Mouse (Mus musculus) intestine, postnatal 0 days (tissue): ENCODE results near the gene Efhb. TPM values are rescaled to one million over a fixed set of nuclear protein-coding genes. Genes with fewer than 3 reads are reported as not detected.
A peak's percentile ranks its signal among the peaks of the same experiment; 100 is the strongest.

Experiments used
- ATAC-seq: fragments of 200-750 bp; cut with Nextera tagmentation; 2 replicates; pipeline ENCODE4 v1.8.0; 2017; ENCODE audit warnings: mild to moderate bottlenecking, moderate TSS enrichment, moderate library complexity
- H3K27ac ChIP-seq: fragments of 300-500 bp; sonication (generic); 2 replicates; pipeline ENCODE4 v1.5.1; 2014; ENCODE audit warnings: mild to moderate bottlenecking, low read depth, low read length, moderate library complexity
- H3K27me3 ChIP-seq: fragments of 300-500 bp; sonication (generic); replicated peaks from 2 replicates; pipeline ENCODE4 v1.6.1; 2014; ENCODE audit warnings: low read length, mixed read lengths; ENCODE audit not compliant: control insufficient read depth, insufficient read depth
- H3K36me3 ChIP-seq: fragments of 300-500 bp; sonication (generic); 2 replicates; pipeline ENCODE4 v1.6.1; 2014; ENCODE audit warnings: mild to moderate bottlenecking, moderate library complexity; ENCODE audit not compliant: control insufficient read depth, insufficient read depth
- H3K4me1 ChIP-seq: fragments of 300-500 bp; sonication (generic); replicated peaks from 2 replicates; pipeline ENCODE4 v1.6.1; 2014; ENCODE audit warnings: antibody characterized with exemption, low read length, mixed read lengths; ENCODE audit not compliant: control insufficient read depth, insufficient read depth
- H3K4me2 ChIP-seq: fragments of 300-500 bp; sonication (generic); replicated peaks from 2 replicates; pipeline ENCODE4 v1.6.1; 2014; ENCODE audit warnings: low read depth, mild to moderate bottlenecking, moderate library complexity
- H3K4me3 ChIP-seq: fragments of 300-500 bp; sonication (generic); 2 replicates; pipeline ENCODE4 v1.5.1; 2014; ENCODE audit warnings: low read depth, low read length
- H3K9ac ChIP-seq: fragments of 300-500 bp; sonication (generic); 2 replicates; pipeline ENCODE4 v1.6.1; 2014; ENCODE audit warnings: mild to moderate bottlenecking, low read depth, low read length
- H3K9me3 ChIP-seq: fragments of 300-500 bp; sonication (generic); 2 replicates; pipeline ENCODE4 v1.6.1; 2016; ENCODE audit warnings: mixed run types; ENCODE audit not compliant: control insufficient read depth
- CTCF ChIP-seq: sonication (generic); IDR thresholded peaks from 2 replicates; pipeline ENCODE4 v1.5.1; 2016; ENCODE audit warnings: low read depth, mild to moderate bottlenecking, control low read depth, antibody characterized with exemption, moderate library complexity
- WGBS: fragments of 180-500 bp; shearing (Covaris S2); extraction: QIAGEN DNeasy Blood & Tissue Kit; methylation state at CpG from one replicate; pipeline ENCODE4 v1.1.7; 2014; 5-methylcytosine and 5-hydroxymethylcytosine counted together
- polyA plus RNA-seq: library from polyadenylated mRNA; unstranded; fragments of >200 nt; fragmentation: Nextera tagmentation; extraction: Ambion mirVana; gene quantifications from 2 replicates; pipeline ENCODE4 v1.2.1, GENCODE M21; 2015

Efhb gene
- polyA plus RNA-seq, 1 experiment from 2014 or later, result 0.38 TPM

DNA sequence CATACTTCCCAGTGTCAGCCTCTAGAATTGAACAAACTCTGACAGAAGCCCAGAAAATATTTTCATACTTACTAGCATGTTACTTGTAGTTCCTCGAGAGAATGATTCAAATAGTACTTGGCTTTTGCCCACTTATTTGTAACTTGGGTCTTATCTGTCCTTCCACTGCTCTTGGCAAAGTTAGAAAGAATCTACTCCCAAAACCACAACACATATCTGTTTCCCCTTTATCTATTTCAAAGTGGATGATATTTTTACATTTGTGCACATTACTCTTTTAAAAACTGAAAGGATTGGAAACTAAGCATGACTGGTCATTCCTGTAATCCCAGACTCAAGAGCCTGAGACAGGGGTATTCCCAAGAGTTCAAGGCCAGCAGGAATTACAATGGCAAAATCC is 6.4 kb downstream of the Efhb start:
- Histone ChIP-seq H3K27ac (no peak overlapping the region), H3K4me2 (no peak overlapping the region), H3K9me3 (no peaks in the 10 kb centered on the region), H3K27me3 (no peaks in the 10 kb centered on the region), H3K4me1 (no peaks in the 10 kb centered on the region), H3K4me3 (no peak overlapping the region), H3K9ac (no peak overlapping the region), H3K36me3 (no peaks in the 10 kb centered on the region)
- ATAC-seq, result no peak
- WGBS, result 70% methylated on average over 1 of the region's 1 CpGs
- TF ChIP-seq CTCF, result no peak

DNA sequence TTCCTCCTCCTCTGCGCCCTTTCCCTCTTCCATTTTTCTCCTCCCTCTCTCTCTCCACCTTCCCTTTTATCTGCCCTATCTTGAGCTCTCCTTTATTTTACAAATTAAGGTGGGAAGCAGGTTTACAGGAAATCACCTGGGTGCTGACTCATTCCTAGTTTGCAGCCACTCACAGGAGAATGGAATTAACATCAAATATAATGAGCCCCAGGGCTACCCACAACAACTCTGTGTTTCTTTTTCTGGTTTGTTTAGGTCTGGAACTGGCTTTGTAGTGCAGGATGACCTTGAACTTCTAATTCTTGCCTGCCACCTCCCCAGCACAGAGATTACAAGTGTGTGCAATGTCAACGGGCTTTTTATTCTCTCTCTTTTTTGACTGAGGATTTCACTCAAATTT is 7.0 kb downstream of the Efhb start:
- Histone ChIP-seq H3K9me3 (no peaks in the 10 kb centered on the region), H3K36me3 (no peaks in the 10 kb centered on the region), H3K4me1 (no peaks in the 10 kb centered on the region), H3K4me3 (no peak overlapping the region), H3K4me2 (no peak overlapping the region), H3K9ac (no peak overlapping the region), H3K27me3 (no peaks in the 10 kb centered on the region), H3K27ac (no peak overlapping the region)
- ATAC-seq, result no peak
- 76% methylated on average over 2 of the region's 2 CpGs for WGBS
- TF ChIP-seq CTCF, result no peak

DNA sequence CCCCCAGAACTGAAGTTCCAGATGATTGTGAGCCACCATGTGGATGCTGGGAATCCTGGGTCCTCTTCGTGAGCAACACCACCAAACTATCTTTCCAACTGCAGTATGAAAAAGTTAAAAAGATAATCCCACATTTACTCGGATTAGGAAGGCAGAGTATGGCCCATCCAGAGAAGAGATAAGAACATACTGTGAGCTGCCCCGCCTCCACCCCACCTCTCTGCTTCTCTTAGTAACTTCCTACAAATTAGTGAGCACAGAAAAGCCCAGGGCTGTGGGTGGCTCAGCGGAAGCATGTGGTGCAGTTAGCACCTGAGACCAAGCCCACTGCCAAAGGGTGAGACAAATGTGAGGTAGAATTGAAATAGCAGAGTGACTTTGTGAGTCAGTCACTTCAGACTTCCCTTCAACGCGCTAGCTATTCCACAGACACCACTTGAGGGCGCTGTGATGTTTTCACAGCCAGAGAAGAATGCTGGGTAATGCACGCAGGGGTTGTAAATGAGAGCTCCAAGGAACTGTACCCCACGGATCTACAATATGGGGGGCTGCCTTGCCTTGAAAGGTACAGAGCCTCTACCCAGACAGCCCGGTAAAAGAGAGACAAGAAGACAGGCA is 60.3 kb downstream of the Efhb start:
- TF ChIP-seq CTCF, result peak; percentile 57
- no peak for ATAC-seq
- no peaks in the 10 kb centered on the region for H3K36me3 ChIP-seq
- no peak overlapping the region for H3K4me2 ChIP-seq
- H3K9me3 ChIP-seq, result no peaks in the 10 kb centered on the region
- no peak overlapping the region for H3K9ac ChIP-seq
- H3K27ac ChIP-seq, result no peak overlapping the region
- H3K4me1 ChIP-seq, result no peaks in the 10 kb centered on the region
- WGBS, result 36% methylated on average over 10 of the region's 10 CpGs
- no peaks in the 10 kb centered on the region for H3K27me3 ChIP-seq
- H3K4me3 ChIP-seq, result no peak overlapping the region

DNA sequence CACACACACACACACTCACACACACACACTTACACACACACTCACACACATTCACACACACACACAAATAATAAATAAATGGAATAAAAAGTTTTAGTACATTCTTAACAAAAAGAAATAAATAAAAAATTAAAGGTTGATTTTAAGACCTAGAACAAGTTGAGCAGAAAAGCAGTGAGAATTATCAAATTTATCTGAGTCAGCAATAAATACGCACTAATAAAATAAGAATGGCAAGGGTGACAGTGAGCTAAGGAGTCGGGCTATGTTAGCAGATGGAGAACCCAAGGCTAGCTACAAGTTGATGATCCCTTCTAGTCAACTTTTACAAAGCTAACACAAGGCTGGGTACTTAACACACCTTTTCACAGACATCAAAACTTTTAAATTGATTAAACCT is 69.9 kb downstream of the Efhb start:
- Histone ChIP-seq H3K27me3 (no peaks in the 10 kb centered on the region), H3K9ac (no peak overlapping the region), H3K36me3 (no peaks in the 10 kb centered on the region), H3K4me2 (no peak overlapping the region), H3K4me3 (no peak overlapping the region), H3K9me3 (no peaks in the 10 kb centered on the region), H3K4me1 (no peaks in the 10 kb centered on the region), H3K27ac (no peak overlapping the region)
- TF ChIP-seq CTCF, result no peak
- ATAC-seq, result no peak
- WGBS, result 82% methylated on average over 2 of the region's 2 CpGs

DNA sequence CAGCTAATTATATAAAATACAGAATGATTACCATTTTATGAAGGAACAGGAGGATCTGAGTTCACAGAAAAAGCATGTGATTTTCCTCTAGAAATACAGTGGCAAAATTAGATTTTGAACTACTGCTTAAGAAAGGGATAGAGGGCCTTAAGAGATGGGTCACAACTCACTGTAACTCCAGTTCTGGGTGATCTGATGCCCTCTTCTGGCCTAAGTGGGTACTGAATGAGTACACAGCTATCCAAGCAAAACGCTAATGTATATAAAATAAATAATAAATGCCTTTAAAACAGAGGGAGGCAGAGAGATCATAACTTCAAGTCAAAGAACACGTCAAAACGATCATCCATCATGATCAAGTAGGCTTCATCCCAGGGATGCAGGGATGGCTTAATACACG is 73.6 kb downstream of the Efhb start:
- Histone ChIP-seq H3K9me3 (no peaks in the 10 kb centered on the region), H3K27me3 (no peaks in the 10 kb centered on the region), H3K27ac (no peak overlapping the region), H3K36me3 (no peaks in the 10 kb centered on the region), H3K4me2 (no peak overlapping the region), H3K9ac (no peak overlapping the region), H3K4me1 (no peaks in the 10 kb centered on the region), H3K4me3 (no peak overlapping the region)
- ATAC-seq, result no peak
- peak; percentile 68 for TF ChIP-seq CTCF
- WGBS, result 41% methylated on average over 4 of the region's 4 CpGs

DNA sequence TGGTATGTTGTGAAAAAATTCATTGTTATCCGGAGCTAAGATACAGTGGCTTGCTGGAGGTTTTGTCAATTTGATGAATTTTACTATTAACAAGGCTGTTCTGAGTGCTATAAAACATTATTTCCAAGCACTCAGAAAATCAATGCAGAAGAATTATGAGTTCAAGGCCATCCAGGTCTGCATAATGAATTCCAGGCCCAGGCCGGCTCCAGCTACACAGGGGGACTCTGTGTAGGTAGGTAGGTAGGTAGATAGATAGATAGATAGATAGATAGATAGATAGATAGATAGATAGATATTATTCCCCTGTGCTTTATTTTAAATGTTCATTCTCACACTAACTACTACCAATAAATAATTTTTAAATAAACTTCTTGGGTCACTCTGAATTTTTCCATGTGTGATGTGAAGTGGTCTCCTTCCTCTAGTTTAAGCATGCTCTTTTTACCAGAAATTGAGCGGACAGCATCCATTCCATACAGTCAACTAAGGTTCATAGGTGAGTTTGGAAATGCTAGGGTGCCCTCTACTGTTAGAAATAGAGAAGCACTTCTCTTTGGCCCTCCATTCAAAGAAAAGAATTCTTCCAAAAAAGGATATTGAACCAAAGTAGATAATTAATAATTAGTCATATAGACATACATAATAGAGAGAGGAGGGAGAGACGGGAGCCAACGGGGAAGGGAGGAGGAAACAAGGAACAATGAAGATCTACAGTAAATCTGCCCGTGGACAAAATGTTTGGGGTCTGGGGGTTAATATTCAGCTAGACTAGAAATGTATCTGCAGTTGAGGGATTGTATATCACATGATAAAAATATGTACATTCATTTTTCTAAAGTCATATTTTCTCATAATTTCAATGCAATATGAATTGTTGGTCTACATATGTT is 75.3 kb downstream of the Efhb start:
- H3K4me2 ChIP-seq, result no peak overlapping the region
- no peaks in the 10 kb centered on the region for H3K27me3 ChIP-seq
- ATAC-seq, result no peak
- H3K4me1 ChIP-seq, result no peaks in the 10 kb centered on the region
- WGBS, result 38% methylated on average over 6 of the region's 6 CpGs
- no peaks in the 10 kb centered on the region for H3K36me3 ChIP-seq
- no peak overlapping the region for H3K27ac ChIP-seq
- no peaks in the 10 kb centered on the region for H3K9me3 ChIP-seq
- no peak overlapping the region for H3K4me3 ChIP-seq
- TF ChIP-seq CTCF, result peak; percentile 65
- no peak overlapping the region for H3K9ac ChIP-seq
